Mouse (Mus musculus) heart, adult 10 weeks (tissue): ENCODE measurements around the gene Aox4. TPM values are rescaled to one million over a fixed set of nuclear protein-coding genes. Genes with fewer than 3 reads are reported as not detected.

Source experiments
- polyA plus RNA-seq: library from polyadenylated mRNA; stranded (reverse); fragments of 350-450 nt; fragmentation: Illumina TruSeq; extraction: RNeasy Lipid Tissue Mini Kit (QIAGEN cat#74804); gene quantifications from one replicate; pipeline ENCODE4 v1.2.3, GENCODE M21; 2014; ENCODE audit warnings: low read depth, low replicate concordance

Gene Aox4
- polyA plus RNA-seq: not detected

GRCm38 (mm10) chr1:58210203-58210602, at the start of gene Aox4:
TSS of gene Aox4 (plus strand) at chr1:58210397.

DNA sequence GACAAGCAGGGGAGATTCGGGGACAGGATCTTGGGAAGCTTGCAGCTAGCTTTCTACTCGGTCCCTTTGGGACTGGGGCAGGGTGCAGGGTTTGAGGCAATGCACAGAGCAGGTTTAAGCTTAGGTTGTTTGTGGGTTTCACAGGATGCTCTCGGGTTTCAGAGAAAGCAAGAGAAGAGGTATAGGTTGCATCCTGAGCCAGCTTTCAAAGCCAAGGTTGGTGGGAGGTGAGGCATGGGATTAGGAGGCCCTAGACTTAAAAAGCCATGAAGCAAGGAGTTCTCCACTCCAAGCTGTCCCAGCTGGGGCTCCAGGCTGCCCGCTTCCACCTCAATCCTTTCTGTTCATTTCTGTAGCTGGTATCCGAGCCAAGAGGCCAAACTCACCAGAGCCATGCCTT, 67.8 kb downstream of the Aox4 start, which contains the start of gene Aox2:
Gene Aox2 (plus strand): TSS at position 301 of the 400 bp plus-strand sequence.

Other genes with a start within 250 kb of the Aox4 start
- 7.1 TPM for gene Sgo2a, start 214.4 kb upstream of the Aox4 start, polyA plus RNA-seq
- gene Kctd18, start 191.4 kb upstream of the Aox4 start, polyA plus RNA-seq: 9.3 TPM
- 28.2 TPM for gene Aox1, start 180.5 kb upstream of the Aox4 start, polyA plus RNA-seq
- 0.52 TPM for gene Aox3, start 97.3 kb upstream of the Aox4 start, polyA plus RNA-seq
- gene Aox2, start 67.9 kb downstream of the Aox4 start, polyA plus RNA-seq: not detected
- 67.4 TPM for gene Bzw1, start 182.5 kb downstream of the Aox4 start, polyA plus RNA-seq
- 141 TPM for gene Clk1, start 213.7 kb downstream of the Aox4 start, polyA plus RNA-seq
- 16.3 TPM for gene Nif3l1, start 234.8 kb downstream of the Aox4 start, polyA plus RNA-seq
- gene Ppil3, start 235.1 kb downstream of the Aox4 start, polyA plus RNA-seq: 36.6 TPM